Mouse (Mus musculus) c-Kit-negative CD71-positive TER-119-positive erythroid progenitor cells, embryonic 14.5 days (primary cell): ENCODE results near the gene Cd81.

ENCODE experiments used
- DNase-seq: peaks from one replicate; pipeline ENCODE4 v3.0.0-alpha.2; 2013; ENCODE audit warnings: low read depth, low spot score

Gene Cd81

GRCm38 (mm10) chr7:143049331-143049730, 3.2 kb upstream of the Cd81 start:
- DNase-seq: no peak

DNA sequence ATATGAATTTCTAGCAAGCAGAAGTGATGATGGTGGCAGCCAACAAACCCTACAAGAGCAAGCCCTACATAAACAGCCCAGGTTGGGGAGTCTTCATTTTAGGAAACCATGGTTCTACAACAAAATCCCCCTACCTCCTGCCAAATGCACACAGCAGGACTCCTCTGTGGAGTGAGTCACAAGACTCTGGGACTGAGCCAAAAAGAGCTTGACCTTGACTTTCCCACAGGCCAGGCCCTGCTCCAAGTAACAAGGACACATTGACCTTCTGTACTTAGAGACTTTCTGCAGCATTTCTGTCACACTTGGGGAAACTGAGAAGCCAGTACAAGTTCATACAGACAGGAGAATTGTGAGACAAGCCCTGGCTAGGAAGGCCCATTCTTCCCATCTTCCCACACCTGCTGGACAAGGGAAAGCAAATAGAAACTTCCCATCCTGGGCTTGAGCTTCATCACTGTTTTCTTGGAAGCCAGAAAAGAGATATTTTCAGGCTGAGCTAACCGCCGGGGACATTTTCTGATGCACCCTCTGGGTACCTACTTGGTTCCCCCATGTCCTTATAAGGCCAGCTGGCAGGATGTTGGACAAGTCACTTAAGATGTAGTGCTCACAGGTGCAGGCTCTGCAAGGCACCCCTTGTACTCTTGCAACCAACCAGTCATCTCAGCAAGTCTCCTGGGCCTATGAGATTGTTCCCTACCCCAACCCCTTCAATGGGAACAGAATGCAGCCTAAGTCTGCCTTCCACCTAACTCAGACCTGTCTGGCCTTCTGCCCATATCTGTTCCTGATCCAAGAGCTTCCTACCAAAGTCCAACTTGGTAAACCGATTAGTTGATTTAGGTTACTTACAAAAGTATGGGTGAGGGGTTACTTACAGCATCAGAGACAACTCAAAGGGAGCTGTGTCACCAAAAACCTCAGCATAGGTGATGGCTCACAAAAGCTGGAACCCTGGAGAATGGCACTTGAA, 2.4 kb upstream of the Cd81 start:
- no peak for DNase-seq

DNA sequence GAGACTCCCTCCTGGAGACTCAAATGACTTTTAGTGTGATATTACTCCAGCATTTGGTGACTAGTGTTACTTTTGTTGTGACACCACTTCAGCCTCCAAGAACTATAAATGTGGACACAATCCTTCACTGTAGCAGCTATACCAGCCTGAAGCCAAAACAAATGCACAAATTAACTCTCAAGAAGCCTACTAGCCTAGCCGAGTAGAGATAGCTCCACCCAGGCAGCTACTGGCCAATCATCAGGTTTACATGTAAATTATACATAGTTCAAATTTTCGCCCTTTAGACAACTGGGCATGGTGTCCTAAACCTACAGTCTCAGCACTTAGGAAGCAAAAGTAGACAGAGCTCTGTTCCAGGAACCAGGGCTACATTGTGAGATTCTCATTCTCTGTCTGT, 1.2 kb upstream of the Cd81 start:
- no peak for DNase-seq

DNA sequence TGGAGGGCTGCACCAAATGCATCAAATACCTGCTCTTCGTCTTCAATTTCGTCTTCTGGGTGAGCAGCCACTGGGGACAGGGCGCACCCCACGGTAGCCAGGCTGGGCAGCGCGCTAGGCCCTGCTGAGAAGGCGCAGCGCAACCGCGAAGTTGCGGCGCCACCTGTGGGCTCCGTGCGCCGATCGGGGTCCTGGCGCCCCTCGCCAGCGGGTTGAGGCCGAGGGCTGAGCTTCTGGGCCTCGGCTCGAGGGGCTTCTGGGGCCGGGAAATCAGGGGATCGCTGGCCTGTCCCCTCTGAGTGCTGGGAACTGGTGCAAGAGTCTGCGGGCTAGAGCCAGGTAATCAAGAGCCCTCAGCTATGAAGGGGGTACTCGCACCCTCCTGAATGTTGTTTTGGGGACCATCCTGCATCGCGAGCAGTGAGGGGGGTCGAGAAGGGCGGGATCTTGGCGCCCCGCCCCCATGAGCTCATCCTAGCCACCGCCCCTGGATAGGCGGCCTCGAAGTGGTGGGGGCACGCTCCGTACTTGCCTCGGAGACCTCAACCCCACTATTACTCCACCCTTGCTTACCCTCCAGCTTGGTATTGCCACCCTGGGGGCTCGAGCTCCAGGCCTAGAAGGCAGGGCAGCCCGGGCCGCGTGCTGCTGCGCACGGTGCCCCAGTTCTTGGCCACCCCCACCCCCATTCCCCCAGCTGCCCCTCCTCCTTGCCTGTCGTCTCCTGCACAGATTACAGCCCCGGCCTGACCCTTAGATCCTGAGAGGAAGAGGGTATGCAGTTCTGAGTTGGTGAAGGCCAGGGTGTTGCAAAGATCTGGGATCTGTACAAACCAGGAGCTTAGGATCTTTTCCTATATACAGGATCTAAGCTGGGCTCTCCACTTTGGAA, 715 bp downstream of the Cd81 start:
- no peak for DNase-seq

- DNase-seq: no peak
Observed at GRCm38 (mm10) chr7:143053961-143054611, 1.5 kb downstream of the Cd81 start.

DNA sequence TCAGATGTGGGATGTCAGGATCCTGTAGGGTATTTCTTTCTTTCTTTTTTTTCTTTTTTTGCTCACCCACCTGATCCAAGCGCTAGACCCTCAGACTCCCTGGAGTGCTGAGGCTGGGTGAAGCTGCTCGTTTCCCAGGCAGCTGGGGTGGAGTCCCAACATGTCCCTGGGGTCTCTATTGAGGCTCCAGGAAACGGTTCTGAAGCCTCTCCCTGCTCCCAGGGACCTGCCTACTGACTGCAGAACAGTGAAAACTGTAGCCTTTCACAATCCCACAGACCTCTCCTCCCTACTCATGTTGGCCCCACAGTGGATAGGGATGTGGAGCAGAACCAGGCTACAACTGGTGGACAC, 2.0 kb downstream of the Cd81 start:
- no peak for DNase-seq

- no peak for DNase-seq
Observed at GRCm38 (mm10) chr7:143055001-143055400, 2.5 kb downstream of the Cd81 start.

DNA sequence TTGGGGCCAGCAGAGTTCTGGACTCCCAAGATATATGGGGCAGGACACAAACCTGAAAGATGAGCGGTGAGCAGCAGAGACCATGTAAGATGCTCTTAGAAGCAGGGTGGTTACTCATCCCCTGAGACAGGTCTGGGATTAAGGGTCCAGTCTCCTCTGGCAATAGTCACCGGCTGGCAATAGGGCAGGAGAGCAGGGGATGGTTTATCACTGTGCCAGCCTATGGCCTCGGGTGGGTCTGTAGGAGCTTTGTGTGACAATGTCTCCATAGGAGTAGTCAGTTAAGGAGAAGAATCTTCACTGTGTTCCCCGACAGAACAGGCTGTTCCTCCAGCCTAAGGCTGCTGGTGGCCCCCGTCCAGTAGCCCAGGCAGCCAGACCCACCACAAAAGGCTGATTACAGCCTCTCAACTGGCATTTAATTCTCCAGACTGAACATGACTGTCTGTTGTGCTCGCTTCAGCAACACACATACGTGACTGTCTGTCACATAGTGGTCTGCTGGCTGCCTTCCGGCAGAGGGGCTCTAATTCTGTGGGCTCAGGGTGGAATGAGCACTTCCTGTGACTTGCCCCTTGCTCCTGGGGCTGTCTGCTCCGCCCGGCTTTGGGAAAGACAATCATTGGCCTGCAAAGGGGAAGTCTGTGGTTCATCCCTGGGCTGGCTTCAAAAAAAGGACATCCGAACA, 3.1 kb downstream of the Cd81 start:
- DNase-seq: no peak

GRCm38 (mm10) chr7:143057023-143057422, 4.5 kb downstream of the Cd81 start:
- DNase-seq: no peak

DNA sequence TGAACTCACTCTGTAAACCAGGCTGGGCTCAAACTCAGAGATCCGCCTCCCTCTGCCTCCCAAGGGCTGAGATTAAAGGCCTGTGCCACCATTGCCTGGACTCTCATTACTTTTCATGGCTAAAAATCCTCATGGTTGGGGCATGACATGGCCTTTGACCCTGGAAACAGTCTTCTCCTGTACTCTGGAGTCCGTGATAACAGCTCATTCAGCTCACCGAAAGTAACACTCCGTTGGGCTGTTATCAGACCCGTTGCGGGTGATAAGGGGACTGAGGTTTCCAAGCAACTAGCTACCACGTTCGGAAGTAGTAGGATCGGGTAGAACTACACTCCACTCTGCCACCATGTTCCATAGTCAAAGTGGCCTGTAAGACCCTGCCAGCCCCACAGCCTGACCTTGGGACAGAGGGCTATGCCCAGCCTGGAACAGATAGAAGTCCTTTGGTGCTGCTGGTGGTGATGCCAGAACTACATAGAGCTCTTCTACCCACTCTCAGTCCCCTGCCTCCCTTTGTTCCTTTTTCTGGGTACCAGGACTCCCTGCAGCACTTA, 5.2 kb downstream of the Cd81 start:
- no peak for DNase-seq

DNA sequence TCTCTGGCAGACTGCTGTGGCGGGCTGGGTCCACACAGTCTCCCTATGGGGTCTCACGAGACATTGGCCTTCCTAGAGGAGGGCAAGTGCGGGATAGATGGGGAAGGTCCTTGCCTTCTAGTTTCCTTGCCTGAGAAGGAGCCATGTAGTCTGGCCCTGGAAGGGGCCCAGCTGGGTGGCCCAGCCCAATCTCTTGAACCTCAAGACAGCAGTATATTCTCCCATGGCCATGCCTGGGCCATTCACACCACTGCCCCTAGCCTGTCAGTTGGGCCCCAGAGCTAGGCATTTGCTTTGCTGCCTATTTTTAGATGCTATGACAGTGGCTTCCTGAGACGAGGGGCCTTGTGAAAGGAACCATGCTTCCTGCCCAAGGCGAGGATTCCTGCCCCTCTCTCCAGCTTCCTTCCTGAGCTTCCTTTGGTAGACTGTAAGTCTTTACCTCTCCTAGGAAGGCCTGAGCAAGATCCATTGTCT, 5.7 kb downstream of the Cd81 start:
- DNase-seq: no peak

- DNase-seq: no peak
Observed at GRCm38 (mm10) chr7:143059202-143059870, 6.8 kb downstream of the Cd81 start.

DNA sequence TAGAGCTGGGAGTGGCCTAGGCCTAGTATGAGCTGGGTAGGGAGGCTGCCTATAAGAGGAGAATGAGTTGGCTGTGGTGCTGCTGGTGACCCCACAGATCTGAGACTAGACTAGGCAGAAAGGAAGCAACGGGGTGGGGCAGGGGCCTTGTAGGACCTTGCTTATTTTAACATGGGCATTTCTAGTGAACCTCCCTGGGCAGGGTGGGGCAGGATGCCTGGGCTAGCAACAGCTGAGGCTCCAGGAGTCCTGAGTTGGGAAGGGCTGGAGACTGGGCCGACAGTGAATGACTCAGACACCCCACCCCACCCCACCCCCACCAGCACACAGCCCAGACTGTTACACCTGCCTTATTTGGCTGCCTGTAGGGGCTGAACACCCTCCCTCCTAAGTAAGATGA, 10.2 kb downstream of the Cd81 start:
- DNase-seq: no peak

GRCm38 (mm10) chr7:143064226-143064625, 11.7 kb downstream of the Cd81 start:
- no peak for DNase-seq

- DNase-seq: no peak
Observed at GRCm38 (mm10) chr7:143065692-143066091, 13.2 kb downstream of the Cd81 start.

GRCm38 (mm10) chr7:143067469-143067868, 14.9 kb downstream of the Cd81 start:
- DNase-seq: no peak

- DNase-seq: no peak
Observed at GRCm38 (mm10) chr7:143067897-143068296, 15.4 kb downstream of the Cd81 start.

DNA sequence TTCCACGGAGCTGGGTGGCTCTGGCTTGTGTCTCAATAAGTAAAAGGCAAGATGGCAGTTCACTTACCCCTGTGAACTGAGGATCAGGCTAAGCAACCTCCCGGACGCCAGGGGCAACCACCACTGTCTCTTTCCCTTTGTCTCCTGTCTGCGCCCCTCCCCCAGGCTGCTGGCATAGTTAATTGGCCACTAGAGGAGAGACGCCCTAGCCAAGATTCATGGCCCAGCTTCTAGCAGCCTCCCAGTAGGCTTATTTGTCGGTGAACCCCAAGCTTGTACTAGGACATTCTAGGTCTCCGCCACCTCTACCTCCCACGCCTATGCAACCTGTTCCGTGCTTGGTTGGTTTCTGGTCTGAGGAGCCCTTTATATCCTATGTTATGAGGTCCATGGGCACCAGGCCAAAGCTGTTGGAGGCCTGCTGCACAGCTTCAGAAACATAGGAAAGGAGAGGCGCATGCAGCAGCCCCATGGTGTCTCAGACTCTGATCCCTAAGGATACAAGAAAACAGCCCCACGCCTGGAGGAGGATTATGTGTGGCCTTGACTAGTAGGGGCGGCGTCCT, 15.9 kb downstream of the Cd81 start:
- DNase-seq: no peak

GRCm38 (mm10) chr7:143068882-143069591, 16.5 kb downstream of the Cd81 start, which contains the start of gene Tssc4:
Gene Tssc4, plus strand, starts transcription at chr7:143069249.
- DNase-seq: peak; percentile 92
